Mouse (Mus musculus) cerebellum, adult 9-10 months (tissue): Measurements from ENCODE around the gene Pdcd1lg2.

Source experiments
- DNase-seq: peaks from one replicate; pipeline ENCODE4 v3.0.0; 2022

Gene Pdcd1lg2

DNA sequence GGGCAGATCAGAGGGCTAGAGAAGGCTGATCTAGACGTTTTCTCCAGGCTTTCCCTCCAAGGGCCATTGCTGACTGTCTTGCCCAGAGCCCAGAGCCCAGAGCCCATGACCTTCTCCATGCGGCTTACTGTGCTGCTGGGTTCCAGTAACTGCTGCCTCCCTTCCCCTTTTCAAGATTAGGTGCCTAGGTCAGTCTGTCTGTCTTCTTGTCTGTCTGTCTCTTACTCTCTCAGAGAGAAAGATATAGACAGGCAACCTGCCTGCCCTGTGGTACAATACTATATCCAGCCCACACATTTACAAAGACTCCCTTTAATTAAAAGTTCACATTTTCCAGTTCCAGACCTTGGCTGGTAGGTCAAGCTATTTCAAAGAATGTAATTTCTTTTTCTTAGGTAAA is 64.1 kb downstream of the Pdcd1lg2 start:
- no peak for DNase-seq

GRCm38 (mm10) chr19:29475210-29475620 is 64.5 kb downstream of the Pdcd1lg2 start:
- DNase-seq: no peak

DNA sequence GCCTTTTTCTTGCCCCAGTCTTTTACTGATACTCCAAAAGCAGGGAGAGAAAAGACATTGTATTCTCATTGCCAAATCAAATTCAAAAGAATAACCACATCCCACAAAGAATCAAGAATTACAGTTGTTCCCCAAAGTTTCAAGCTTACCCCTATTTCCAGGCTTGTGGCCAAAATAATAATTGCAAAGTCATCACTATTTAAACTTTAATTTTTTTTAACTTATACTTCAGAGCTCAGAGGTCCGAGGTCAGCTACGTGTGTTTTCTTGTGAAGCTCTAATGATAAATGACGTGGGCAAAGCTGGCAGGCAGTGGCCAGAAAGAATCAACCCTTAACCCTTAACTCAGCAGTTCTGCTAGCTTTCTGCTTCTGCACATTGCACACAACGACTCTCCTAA is 67.9 kb downstream of the Pdcd1lg2 start:
- no peak for DNase-seq

DNA sequence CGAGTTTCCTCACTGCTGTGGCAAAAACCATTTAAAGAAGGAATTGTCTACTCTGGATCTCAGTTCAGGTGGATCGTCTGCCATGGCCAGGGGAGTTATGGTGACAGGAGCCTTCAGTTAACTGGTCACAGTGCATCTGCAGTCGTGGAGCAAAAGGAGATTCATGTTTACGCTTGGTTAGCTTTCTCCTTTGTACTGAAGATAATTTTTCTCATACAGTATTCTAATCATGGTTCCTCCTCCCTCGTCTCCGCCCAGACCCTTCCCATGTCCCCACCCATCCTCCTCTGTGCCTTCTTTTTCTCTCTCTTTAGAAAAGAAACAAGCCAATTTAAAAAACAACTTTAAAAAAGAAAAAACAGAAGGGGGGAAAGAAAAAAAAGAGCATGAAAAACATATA is 70.9 kb downstream of the Pdcd1lg2 start:
- no peak for DNase-seq

DNA sequence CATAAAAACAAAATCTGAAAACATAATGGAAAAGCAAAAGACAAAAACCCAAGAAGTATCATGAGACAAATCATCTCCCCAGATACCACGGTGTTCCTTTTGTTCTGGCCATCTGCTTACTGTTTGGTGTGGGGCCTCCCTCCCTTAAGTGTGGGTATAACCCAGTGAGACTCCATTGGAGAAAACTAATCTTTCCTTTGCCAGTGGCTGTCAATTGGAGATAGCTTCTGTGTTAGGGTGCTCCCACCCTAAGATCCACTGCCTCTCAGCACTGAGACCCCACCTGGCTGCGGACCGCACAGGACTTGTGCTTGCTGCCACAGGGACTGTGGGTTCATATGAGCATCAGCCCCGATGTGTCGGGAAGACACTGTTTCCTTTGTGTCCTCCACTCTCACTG is 71.4 kb downstream of the Pdcd1lg2 start:
- no peak for DNase-seq

DNA sequence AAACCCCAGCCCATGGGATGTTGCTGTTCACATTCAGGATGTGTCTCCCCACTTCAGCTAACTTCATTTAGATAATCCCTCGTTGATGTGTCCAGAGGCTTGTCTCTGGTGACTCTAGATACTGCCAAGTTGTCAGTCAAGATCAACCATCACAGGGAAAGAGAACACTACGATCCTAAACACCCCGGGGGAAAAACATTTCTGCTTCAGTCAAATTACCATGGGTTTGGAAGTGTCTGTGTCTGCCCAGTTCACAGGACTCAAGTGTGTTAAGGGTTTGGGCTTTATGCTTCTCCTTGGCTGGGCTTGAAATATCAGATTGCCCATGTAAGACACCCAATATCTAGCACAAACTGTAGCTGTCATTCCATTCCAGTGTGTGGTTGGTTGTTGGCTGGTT is 71.9 kb downstream of the Pdcd1lg2 start:
- no peak for DNase-seq

DNA sequence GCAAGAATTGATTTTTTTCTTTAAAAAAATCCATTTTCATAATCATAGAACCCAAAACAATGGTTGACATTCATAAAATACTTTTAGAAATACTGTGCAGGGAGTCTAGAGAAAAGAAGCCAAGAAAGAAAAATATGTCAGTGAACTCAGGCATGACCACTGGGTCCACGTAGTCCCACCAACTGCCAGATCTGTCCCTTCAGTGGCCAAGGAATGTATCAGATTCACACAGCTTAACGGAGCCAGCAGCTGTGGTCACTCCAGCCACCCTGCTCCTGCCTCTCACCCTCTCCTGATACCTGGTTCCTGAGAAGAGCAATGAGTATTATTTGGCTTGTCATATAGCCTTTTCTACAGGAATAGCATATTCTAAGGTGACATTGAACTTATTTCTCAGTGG is 72.7 kb downstream of the Pdcd1lg2 start:
- DNase-seq: no peak

DNA sequence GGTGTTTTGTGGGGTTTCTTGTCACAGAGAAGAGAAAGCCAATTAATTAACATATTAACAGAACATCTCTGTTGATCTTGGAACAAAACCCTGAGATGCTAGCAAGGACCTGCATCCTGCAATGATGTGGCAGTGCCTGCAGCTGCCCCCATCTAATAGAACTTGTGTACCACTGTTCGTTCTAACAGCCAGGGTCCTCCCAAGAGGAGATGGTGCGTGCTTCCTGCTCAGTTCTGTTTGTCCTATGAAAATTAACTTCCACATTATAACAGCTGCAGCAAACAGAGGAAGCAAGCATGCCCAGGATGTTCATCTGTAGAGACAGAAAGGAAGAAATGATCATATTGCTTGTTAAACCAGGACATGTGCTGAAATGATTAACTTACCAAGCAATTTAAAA is 73.8 kb downstream of the Pdcd1lg2 start:
- no peak for DNase-seq

- DNase-seq: no peak
Observed at GRCm38 (mm10) chr19:29485257-29485948, 74.7 kb downstream of the Pdcd1lg2 start.

DNA sequence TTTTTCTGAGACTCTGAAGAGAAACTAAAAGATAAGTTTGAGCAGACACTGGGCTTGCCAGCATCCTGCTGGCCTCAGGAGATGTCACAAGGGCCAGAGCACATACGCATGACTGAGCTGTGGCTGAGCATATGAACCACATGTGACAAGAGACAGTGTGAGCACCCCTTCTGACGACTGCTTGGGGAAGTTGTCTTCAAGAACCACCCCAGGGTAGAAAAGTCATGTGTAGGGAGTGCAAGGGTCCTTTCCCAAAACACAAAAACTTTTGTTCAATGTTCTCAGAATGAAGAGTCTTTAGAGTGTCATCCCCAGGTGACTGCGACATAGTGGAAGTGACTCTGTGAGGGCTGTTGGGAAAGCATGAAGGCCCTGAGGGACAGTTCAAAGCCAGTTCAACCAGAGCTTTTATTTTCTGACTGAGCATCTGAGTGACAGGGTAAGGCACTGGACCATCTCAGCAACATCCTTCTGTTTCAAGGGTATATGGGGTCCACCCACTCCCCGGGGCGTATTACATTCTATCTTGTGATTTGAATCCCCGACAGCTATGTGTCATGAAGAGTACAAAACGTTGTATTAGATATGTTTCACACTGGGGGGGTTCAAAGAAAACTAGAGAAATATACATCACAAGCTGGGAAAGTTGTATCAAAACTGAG is 76.0 kb downstream of the Pdcd1lg2 start:
- no peak for DNase-seq

GRCm38 (mm10) chr19:29487326-29488072 is 76.8 kb downstream of the Pdcd1lg2 start:
- no peak for DNase-seq

- DNase-seq: no peak
Observed at GRCm38 (mm10) chr19:29488073-29488390, 77.3 kb downstream of the Pdcd1lg2 start.

DNA sequence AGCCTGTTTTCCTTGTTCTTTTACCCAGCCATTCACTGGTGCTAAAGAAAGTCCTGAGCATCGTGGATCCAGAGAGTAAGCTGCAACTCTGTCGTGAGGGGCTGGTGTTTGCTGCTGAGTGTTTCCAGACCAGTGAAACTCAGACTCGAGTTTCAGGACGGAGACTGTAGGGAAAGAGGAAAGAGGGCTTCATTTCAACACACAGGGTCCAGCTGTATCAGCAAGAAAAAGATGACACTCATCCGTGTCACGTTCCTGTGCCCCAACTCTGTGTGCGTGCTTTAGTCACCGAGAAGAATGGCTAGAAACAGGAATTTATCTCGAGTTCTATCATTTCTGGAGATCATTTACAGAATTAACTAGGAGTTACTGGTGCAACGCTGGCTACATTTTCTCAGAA is 77.7 kb downstream of the Pdcd1lg2 start:
- no peak for DNase-seq

DNA sequence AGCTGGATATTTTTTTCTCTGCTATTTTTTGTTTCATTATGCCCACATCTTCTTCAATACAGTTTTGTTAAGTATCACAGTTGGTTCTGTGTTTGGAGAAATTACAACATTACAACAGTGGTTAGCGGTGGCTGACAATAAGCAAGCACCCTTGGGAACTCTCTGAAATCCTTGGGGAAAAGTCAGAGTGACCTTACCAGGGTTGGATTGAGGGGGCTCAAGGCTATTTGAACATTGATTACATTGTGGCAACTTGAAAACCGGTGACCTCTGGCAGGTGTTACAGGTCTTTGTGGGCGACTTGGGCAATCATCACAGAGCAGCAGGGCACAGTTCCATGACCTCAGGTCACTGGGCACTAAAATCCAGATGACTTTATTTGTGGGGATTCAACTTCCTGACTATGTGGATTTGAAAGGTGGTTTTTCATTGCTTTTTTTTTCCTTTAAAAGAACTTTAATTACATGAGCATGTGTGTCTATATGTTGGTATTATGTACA is 79.1 kb downstream of the Pdcd1lg2 start:
- DNase-seq: no peak

DNA sequence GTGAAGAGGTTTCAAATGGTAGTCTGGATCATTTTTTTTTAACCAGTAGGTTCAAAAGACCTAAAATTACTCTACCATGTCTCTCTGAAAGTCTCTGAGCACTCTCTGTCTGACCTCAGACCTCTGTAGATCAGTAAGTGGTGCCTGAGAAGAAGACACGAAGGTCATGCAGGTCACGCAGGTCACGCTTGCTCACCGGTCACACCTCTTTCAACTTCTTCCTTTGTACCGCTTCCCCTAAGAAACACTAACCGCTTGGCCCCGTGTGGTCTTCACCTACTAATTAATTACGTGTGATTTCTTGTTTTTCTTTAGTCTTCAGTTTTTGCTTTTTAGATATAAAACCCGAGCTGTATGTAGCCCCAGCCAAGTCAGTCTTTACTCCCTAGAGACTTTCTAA is 80.7 kb downstream of the Pdcd1lg2 start:
- no peak for DNase-seq

DNA sequence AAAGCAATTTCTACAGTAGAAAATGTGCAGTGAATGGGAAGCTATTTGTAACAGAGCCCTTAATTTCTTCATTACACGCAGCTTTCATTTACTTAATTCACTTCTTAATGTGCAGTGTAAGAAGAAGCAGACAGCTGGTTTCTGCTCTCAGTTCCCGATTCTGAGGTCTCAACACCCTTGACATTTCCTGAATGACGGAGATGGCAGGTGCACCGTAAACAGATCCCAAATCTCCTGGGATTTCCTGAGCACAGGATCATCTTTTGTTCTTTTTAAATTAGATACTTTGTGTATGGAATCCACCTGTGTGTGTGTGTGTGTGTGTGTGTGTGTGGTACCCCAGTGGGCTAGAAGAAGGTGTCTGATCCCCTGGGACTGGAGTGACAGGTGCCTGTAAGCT is 83.7 kb downstream of the Pdcd1lg2 start:
- no peak for DNase-seq

DNA sequence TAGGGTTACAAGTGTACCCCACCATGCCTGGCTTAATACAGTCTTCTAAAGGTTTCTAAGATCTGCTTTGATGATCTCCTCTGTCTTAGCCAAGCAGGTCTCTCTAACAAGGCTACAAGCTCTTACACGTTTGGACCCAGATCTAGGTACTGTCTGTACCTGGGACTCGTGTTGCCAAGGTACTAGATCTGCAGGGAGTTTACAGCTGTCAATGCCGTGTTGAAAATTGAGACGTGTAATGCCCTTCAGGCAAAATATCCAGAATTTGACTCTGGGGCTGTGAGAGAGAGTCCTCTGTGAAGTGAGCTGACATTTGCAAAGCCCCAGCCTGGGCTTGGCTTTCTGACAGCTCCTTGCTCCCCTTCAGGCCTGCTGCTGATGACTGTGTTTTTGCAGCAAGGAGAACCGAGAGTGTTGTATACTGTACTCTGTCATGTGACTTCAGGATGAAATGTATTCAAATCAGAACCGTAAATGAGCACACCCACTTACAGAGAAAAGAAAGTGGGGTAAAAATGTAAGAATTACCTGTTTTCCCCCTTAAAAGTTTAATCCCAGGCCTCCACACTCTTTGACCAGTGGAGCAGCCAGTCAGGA is 85.4 kb downstream of the Pdcd1lg2 start:
- no peak for DNase-seq

DNA sequence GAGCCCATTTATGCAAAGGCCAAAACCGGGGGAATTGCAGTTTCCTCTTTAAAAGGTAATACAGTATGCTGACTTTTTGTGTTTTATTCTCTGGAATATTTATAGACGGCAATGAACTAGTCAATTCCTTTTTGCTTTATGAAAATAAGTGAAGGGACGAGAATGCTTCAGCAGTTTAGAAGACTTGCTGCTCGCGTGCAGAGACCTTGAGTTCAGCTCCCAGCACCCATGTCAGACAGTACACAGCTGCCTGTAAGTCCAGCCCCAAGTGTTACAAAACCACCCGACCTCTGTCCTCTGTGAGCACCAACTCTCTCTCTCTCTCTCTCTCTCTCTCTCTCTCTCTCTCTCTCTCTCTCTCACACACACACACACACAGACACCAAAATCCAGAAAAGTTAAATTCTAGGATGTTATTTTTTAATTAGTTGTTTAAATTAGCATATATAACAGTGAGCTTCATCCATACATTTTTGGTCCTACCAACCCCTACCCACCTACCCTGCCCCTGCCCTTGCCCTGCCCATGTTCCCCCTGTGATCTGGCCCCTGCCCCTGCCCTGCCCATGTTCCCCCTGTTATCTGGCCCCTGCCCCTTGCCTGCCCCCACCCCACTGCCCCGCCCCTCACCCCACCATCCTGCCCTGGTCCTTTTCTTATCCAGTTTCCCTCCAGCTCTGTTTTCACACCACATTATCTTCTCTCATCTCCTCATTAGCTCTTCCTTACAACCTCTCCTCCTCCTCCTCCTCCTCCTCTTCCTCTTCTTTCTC is 86.3 kb downstream of the Pdcd1lg2 start:
- no peak for DNase-seq

DNA sequence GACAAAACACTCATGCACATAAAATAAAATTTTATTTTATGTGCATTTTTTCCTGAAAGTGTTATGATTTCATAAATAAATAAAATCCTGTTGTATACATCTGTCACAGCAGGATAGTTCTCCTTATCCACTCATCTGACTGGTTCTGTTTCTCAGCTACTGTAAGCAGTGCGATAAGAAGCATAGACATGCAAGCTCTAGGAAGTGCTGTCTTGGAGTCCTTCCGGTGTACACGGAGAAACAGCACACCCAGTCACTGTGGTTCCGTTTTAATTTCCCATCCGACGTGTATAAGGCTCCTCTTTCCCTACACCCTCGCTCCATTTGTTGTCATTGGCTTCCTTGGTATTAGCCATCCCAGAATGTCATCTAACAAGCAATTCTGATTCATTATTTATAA is 87.2 kb downstream of the Pdcd1lg2 start:
- no peak for DNase-seq

DNA sequence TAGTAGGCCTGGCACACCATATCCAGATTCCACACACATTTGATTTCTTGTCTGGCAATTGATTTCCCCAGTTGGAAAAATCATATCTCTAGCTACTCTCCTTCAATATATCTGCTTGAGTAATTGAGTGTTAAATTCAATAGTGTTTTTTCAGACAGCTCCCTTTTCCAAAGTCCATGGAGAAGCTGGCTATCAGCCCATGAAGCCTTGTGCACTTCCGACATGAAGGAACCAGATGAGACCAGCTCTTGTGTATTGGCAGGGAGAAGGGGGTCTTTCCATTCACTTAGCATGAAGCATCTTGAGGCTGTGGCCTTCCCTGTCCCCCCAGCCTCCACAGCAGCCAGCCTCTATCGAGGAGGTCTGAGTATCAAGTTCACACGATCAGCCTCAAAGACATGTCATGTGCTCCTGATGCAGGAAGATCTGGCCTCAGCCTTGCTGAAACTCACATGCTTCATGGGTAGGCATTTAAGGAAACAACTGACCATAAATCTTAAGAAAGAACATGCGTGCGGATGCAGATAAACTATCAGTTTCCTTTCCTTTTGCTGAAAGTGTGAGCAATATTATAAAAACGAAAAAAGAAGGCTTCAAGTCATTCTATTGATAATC is 88.2 kb downstream of the Pdcd1lg2 start:
- DNase-seq: no peak

GRCm38 (mm10) chr19:29500333-29500732 is 89.6 kb downstream of the Pdcd1lg2 start:
- no peak for DNase-seq

- peak; percentile 6 for DNase-seq
Observed at GRCm38 (mm10) chr19:29501106-29501505, 90.4 kb downstream of the Pdcd1lg2 start.
